Mouse (Mus musculus) frontal cortex, postnatal 10 days (tissue): ENCODE results near the gene Lim2.
A peak's percentile ranks its signal among the peaks of the same experiment; 100 is the strongest.
"Not testable (repeated sequence)": the region's sequence is repeated elsewhere in the genome, so short reads cannot be mapped to it uniquely, and the experiment has no call there.

Source experiments
- DNase-seq, 2 experiments: peaks; one replicate each; pipeline ENCODE4 v3.0.0; 2022; ENCODE audit warnings: low spot score in 2 of 2, mixed read lengths in 1 of 2

Gene Lim2

DNA sequence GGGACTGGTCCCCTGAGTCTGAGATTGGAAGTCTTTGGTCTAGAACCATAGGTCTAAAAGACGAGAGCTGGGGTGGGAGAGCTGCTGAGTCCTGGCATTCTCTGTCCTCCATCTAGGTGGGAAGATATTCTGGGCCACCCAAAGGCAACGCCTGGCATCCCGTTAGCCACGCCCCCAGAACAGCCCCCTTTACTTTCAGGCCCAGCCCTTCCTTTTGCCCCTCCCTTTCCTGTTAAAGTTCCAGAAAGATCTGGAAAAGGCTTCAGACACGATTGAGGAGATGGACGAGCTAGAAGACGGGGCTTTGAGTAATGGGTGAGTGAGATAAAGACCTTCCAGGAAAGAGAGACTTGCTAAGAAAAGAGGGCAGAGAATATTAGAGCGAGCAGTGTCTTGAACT lies at the start of gene Lim2:
Gene Lim2, plus strand, starts transcription at position 265 of the 400 bp plus-strand sequence.
- no peak for DNase-seq

DNA sequence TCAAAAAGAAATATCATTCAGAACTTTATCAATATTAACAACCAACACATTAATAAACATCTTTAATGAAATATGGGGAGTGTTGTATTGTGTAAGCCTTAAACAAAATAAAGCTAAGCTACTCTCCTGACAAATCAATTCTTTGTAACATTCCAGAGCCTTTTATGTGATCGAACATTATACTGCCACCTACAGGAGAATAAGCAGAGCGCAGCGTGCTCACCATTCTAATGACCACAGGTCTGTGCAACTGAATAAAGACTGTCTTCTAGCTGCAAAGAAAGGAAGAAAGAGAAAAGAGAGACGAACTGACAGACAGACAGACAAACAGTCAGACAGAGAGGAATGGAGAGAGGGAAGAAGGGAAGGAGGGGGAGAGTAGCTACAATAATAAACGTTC lies 49.2 kb upstream of the Lim2 start:
- DNase-seq = peak in 1 of 2 experiments; percentile 15

DNA sequence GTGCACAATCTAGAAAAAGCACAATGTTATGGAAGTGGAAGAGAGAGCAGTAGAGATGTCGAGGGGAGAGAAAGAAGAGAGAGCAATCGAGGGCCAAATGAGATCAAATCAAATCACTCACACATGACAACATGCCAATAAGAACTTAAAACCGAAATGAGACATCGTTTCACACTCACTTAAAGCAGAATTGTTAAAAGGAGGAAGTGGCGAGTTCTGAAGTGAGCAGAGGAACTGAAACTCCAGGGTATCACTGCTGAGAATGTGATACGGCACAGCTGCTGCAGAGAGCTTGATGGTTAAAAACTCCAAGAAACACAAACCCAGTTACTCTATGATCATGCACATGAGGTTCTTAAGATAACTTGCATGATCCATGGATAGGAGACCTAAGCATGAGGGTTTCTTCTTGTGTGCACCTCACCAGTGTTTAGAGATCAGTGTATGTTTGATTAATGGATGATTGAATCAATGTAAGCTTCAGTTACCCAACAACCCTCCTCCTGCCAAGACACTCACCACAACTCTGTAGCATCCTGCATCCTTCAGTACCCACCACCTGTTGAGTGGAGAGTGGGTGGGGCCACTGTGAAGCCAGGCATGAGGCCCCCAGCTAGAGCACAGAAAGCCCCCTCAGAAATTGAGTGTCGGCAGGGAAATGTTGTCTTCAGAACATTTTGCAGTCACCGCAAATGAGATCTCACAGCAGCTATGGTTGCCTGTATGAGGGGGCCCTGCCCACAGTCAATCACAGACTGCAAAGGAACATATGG lies 34.9 kb upstream of the Lim2 start:
- no peak for DNase-seq

DNA sequence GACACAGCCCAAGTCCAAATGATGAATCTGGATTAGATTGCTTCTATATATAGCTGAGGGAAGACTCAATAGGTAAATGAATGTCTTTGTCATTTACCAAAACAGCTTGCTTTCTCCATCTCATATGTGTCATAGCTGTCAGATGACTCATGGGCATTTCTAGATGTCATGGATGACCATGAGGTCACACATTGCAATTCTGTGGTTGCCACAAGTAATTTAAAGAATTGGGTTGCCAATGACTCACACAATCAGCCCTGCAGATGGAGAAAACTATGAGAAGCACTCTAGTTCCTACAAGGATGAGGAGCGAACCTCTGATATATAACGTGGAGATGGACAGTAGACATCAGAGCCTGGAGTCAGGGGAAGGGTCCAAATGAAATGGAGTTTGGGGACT lies 28.0 kb upstream of the Lim2 start:
- DNase-seq = no peak

DNA sequence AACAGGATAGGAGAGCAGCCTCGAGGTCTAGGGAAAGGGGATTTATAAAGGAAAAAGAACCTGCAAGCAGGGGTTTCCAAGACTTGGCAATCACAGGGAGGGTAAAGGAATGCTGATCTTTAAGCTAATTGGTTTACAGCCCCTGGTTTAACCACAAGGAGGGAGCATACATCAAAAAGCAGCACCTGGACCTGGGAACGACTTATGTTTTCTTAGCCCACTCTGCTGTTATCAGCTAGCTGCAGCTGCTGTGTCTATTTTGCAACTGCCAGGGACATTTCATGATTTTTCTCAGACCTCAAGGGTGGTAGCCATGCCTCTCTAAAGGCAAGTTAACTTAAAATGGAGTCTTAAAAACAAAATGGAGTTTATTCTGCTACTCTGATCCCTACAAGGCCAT lies 24.8 kb upstream of the Lim2 start:
- DNase-seq = no peak

DNA sequence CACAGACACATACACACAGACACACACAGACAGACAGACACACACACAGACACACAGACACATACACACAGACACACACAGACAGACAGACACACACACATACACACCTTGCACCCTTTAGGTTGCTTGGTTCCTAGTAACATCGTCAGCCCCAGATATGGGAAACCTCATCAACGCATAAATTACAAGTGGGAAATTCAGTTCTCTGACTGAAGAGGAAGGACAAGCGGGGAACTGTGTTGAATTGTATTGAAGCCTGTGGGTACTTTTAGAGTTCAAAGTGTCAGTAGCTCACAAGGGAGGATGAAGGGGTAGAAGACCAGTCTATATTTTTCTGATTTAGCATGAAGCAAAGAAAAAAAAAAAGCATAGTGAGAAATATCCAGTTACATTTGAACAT lies 19.9 kb upstream of the Lim2 start:
- no peak for DNase-seq

DNA sequence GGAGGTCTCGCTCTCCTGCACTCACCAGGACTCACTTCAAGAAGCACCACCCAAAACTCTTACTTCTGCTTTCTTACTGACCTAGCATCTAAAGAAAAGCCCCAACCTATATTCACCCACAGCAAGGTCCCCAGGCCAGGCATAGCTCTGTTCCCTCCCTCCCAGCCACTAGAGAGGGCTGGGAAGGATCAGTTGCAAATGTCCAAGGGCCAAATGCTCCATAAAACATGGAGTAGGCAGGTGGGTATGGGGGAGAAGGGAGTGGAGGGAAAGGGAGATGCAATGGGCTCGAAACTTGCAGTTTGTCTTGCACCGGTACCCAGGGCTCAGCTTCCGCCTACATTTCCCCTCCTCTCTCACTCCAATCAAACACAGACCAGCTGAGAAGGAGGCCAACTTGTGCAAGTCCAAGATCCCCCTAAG lies 19.3 kb upstream of the Lim2 start, which contains the start of gene Siglecg:
Gene Siglecg, plus strand, starts transcription at position 74 of the 423 bp plus-strand sequence.
- DNase-seq = no peak

DNA sequence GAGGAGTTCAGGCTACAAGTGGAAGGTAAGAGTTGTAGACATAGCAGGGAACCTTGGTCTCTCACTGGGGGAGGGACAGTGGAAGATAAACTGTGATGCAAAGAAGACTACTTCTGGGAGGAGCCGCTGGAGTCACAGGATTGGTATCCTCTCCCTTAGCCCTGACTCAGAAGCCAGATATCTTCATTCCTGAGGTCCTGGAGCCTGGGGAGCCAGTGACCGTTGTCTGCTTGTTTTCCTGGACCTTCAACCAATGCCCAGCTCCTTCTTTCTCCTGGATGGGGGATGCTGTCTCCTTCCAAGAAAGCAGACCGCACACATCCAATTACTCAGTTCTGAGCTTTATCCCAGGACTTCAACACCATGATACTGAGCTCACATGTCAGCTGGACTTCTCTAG lies 18.4 kb upstream of the Lim2 start:
- DNase-seq = no peak

DNA sequence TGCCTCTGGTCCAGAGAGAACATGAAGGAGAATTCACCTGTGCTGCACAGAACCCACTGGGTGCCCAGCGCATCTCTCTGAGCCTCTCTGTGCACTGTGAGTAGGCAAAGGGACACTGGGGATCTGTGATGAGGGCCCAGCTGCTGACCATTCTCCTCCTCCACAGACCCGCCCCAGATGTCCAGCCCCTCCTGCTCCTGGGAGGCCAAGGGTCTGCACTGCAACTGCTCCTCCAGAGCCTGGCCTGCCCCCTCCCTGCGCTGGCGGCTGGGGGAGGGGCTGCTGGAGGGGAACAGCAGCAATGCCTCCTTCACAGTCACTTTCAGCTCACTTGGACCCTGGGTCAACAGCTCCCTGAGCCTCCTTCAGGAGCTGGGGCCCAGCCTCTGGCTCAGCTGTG lies 15.7 kb upstream of the Lim2 start:
- DNase-seq = not testable (repeated sequence)

DNA sequence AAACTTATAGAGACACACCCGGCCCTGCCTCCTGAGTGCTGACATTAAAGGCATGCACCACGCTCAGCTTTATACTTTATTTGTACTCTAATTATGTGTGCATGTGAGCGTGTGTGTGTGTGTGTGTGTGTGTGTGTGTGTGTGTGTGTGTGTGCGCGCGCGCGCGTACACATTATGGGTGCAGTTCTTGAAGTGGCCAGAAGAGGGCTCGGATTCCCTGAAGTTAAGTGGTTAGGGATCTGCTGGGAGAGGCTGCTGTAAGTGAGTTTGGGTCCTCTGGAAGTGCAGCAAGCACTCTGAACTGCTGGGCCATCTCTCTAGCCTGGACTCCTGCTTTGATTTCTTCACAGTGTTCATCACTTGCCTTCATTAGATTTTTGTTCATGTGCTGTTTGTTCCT lies 10.2 kb upstream of the Lim2 start:
- no peak for DNase-seq

DNA sequence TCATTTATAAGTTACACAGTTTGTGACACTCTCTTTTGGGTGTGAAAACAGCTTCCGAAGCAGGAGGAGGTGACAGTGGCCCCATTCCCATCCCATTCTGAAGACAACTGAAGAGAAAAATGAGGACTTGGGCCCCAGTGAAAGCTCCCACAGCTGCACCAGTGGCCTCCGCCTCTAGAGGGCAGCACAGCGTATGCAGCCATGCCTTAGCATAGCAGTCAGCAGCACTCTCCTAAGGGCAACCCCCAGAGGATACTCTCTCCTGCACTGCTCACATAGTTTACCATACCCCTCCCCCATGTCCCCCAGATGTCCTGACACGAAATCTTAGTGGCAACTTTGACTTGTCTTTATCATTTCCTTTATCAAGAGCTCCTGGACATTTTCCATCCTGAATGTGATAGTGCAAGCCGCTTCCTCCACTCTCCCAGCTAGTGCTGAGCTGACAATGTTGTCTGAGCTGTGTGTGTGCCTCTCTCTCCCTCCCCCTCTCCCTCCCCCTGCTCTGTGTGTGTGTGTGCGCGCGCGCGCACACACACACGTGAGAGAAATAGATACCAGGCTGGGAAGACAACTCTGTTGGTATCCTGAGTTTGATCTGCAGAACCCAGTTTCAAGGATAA lies 4.4 kb upstream of the Lim2 start:
- DNase-seq = peak; percentile 40 to 80

DNA sequence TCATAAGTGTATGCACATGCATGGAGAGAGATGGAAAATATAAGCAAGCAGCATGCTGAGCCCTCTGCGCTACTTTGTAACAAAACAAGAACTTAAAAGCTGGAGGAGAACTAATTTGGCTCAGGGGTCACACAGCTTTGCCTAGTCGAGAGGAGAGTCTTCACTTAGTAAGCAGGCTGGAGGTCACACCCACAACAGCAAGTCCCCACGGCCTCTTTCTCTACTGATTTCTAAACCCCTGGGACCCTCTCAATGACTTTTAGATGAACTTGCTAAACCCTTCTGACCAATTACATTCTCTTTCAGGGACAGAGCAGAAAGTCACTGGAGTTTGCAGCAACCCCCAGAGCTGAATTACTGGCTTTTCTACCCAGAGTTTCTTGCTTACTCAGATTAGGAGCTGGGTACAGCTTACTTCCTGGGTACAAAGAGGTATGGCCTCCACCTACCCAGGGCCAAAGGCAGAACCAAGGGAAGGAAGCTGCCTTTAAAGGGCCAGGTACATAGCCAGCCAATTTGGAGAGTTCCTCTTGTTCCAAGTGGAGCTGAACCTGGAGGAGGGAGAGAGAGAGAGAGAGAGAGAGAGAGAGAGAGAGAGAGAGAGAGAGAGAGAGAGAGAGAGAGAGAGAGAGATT lies 3.4 kb upstream of the Lim2 start:
- no peak for DNase-seq

DNA sequence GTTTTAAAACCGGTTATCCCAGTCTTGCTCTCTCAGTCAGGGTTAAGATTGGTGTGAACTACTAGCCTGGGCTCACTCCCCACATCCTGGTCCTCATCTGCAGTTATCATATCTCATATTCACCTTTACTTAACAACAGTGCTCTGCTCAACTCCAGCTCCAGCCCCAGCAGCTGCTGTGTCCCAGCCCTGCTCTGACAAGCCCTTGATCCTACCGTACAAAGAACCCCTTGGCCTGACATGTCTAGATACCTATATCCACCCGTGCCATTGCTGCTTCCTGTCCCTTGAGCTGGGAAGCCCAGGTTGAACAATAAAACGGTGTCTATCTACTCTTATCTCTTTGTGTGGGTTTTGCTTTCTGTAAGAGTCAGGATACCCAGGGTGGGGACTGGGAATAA lies 2.0 kb downstream of the Lim2 start:
- DNase-seq = no peak

DNA sequence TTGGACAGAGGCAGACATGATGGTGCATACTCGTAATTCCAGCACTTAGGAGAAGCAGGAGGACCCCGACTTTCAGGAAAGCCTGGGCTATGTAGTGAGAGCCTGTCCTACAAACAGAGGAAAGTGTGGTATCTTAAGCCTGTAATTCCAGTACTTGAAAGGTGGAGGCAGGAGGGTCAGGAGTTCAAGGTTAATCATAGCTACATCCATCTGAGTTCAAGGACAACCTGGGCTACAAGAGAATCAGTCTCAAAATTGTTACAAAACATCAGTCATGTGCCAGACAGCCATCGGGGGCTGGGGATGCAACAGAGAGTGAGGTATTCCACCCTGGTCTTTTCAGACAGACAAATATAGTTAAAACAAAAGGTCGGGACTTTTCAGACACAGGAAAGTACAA lies 5.4 kb downstream of the Lim2 start:
- DNase-seq = no peak

DNA sequence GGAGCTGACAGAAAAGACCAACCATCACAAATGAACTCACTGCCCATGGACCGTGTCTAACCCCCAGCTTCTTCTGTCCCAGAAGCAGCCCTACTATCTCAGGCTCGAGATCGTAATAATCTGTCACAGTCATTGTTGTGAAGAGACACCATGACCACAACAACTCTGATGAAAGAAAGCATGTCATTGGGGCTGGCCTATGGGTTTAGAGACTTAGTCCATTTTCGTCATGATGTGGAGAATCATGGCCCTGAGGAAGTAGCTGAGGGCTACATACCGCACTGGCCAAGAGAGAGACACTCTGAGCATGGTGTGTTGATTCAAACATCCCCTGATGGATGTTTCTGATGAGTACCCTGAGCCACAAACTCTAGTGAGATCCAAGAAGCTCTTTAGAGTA lies 7.2 kb downstream of the Lim2 start:
- DNase-seq = no peak

DNA sequence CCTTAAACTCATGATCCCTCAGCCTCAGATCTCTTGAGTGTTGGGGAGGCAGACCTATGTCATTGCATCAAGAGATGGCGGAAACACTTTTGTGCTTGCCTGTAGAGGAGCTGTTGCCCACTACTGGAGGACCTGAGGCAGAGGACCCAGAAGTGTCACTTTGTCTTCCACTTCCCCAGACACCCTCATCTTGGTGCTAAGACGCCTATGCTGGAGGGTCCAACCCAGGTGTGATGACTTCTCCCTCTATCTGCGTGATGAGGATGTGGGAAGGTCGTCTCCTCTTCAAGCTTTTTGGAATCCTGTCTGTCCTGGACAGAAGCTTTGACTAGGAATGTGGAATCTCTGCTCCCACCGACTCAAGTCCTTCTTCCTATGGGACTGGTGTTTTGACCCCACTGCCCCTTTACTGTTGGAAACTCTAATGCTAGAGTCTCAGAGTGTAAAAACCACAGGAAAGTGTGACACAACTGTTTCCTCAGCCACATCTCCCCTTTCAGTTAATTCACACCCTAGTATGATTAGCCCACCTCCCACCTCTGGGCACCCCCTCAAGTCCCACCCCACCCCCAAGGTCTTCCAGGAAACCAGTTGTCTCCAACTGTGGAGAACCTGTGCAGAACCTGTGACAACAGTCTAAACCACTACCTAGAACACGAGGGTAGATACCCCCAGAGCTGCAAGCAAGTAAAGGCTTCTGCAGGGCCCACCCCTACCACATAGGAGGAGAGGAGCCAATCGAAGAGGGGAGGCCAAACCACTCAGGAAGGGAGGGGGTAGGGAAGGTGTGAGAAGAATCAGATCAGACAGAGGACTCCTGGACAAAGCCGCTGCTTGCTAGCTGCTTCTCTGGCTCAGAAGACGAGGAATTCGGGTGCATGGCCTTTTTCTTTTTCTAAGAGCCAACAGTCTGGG lies 9.1 kb downstream of the Lim2 start, which contains the start of gene Nkg7:
Gene Nkg7, plus strand, starts transcription at position 733 of the 915 bp plus-strand sequence.
- no peak for DNase-seq

DNA sequence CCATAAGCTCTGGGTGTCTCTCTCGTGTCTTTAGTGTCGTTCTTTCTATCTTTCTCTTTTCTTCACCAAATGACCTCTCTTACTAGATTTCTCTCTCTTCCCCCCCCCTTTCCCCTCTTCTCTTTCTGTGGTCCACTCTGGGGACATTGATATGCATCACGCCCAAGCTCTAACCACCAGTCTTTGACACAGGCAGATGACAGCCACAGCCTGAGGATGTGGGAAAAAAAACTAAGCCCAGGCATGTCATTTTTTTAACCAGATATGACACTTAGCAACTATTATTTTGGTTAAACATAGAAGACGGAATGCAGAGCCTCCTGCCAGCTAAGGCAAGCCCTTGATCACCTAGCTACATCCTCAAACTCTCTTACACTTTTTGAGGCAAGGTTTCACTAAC lies 11.1 kb downstream of the Lim2 start:
- DNase-seq = no peak

DNA sequence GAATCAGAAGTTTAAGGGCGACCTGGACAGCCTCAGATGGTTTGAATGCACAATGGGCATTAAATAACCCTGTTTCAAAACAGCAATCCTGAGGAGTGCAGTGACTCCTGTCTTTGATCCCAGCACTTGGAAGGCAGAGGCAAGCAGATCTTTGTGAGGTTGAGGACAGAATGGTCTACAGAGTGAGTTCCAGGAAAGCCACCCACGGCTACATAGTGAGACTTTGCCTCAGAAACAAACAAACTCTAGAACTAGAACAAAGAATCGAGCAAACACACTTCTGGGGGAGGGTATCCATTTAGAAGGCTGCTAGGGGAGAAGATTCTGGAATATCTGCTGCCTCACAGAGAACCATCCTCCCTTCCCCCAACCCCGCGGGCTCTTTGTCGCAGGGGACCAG lies 13.0 kb downstream of the Lim2 start, which contains the start of gene Cldnd2:
Gene Cldnd2, plus strand, starts transcription at position 301 of the 400 bp plus-strand sequence.
- no peak for DNase-seq

DNA sequence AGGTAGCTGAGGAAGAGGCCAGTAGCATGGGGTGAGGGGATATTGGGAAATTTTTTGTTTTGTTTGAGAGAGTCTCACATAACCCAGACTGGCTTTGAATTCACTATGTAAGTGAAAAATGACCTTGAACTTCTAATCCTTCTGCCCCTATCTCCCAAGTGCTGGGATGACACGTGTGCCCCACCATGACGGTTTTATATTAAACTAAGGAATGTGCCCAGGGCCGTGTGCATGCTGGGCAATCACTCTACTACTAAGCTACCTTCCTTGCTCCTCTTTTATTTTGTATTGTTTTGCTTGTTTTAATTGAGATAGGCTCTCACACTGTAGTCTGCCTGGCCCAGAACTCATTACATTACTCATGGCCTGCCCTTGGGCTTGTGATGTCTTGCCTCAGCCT lies 13.6 kb downstream of the Lim2 start:
- DNase-seq = no peak

DNA sequence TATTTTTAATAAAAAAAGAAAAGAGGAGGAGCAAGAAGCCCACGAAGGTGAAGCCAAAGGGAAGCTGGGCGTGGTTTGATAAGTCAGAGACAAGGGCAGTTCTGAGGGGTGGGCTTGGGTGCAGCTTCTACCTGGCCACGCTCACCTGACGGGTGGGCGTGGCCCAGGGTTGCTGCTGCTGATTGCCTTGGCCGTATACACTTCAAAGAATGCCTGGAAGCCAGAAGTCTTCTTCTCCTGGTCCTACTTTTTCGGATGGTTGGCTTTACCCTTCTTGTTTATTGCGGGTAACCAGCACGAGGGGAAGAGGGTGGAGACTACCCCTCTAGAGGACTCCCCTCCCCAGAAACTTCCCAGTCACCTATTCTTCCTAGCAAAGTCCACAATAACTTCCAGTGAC lies 15.2 kb downstream of the Lim2 start:
- no peak for DNase-seq

DNA sequence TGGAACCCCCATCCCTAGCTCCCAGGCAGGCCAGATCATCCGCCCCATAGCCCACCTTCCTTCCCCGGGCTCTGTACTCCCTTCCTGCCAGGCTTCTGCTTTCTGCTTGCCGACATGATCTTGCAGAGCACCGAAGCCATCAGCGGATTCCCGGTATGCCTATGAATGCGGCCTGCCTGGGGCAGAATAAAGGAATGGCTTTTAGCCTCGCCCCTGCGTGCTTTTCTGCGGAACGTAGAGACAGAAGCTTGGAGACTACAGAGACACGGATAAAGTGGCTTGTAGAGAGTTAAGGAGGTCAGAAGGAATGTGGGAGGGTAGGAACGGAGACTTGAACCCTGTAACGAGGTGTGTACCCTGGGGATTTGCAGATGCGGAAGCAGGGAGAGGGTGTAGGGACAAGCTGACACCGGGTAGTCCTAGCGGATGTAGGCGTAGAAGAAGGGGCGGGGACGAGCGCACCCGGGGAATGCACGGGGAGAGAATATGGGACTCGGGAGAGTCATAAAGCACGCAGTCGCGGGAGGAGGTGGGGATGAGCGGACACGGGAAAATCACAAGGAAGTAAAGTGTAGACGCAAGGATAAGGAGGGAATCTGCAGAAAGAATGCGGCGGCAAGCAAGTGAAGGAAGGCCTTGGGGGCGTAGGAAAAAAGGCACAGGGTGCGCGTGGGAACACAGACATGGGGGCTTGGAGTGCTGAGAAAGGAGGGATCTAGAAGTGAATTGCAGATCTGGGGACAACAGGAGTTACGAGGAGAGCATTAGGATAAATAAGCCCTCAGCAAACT lies 15.9 kb downstream of the Lim2 start:
- DNase-seq = peak; percentile 54 to 66
